Mouse (Mus musculus): ENCODE measurements around the gene Sf3a2. TPM values are rescaled to one million over a fixed set of nuclear protein-coding genes. Genes with fewer than 3 reads are reported as not detected.

The Sf3a2 gene
- polyA plus RNA-seq, 1 experiment from 2014 or later, result 39.0 TPM

- Histone ChIP-seq H3K9me3 (ENCODE audit: control insufficient read depth) (no peaks in the 10 kb centered on the region), H3K4me1 (replicated peaks; ENCODE audit: control insufficient read depth, insufficient read depth, low read length) (peaks cover 2% of the 10 kb centered on the region), H3K4me3 (ENCODE audit: low read depth, low read length) (peak overlapping the region; percentile 99), H3K9ac (ENCODE audit: low read depth, low read length) (peak overlapping the region; percentile 91), H3K4me2 (replicated peaks; ENCODE audit: low read depth) (peak overlapping the region; percentile 87), H3K27me3 (replicated peaks; ENCODE audit: control insufficient read depth, insufficient read depth, low read length) (no peaks in the 10 kb centered on the region), H3K36me3 (ENCODE audit: control insufficient read depth, insufficient read depth) (no peaks in the 10 kb centered on the region), H3K27ac (ENCODE audit: low read depth, low read length) (peak overlapping the region; percentile 82)
- 1% methylated on average over 50 of the region's 75 CpGs for WGBS
- ATAC-seq, result no peak; the same call in 1 of the 2 replicates
- no peak for TF ChIP-seq CTCF (IDR thresholded peaks at IDR 0.05; ENCODE audit: low read depth)
Measured at GRCm38 (mm10) chr10:80755291-80756015, 42.5 kb upstream of the Sf3a2 start.

GRCm38 (mm10) chr10:80756099-80756498, 41.9 kb upstream of the Sf3a2 start:
- H3K4me2 ChIP-seq (replicated peaks; ENCODE audit: low read depth), result peak overlapping the region; percentile 87
- H3K4me3 ChIP-seq (ENCODE audit: low read depth, low read length), result peak overlapping the region; percentile 99
- H3K36me3 ChIP-seq (ENCODE audit: control insufficient read depth, insufficient read depth), result no peaks in the 10 kb centered on the region
- H3K4me1 ChIP-seq (replicated peaks; ENCODE audit: control insufficient read depth, insufficient read depth, low read length), result peaks cover 6% of the 10 kb centered on the region
- no peaks in the 10 kb centered on the region for H3K27me3 ChIP-seq (replicated peaks; ENCODE audit: control insufficient read depth, insufficient read depth, low read length)
- no peak for ATAC-seq
- peak overlapping the region; percentile 91 for H3K9ac ChIP-seq (ENCODE audit: low read depth, low read length)
- WGBS, result 24% methylated on average over 3 of the region's 3 CpGs
- H3K9me3 ChIP-seq (ENCODE audit: control insufficient read depth), result no peaks in the 10 kb centered on the region
- TF ChIP-seq CTCF (IDR thresholded peaks at IDR 0.05; ENCODE audit: low read depth), result peak; percentile 50
- H3K27ac ChIP-seq (ENCODE audit: low read depth, low read length), result no peak overlapping the region; the same call in 1 of the 2 replicates

DNA sequence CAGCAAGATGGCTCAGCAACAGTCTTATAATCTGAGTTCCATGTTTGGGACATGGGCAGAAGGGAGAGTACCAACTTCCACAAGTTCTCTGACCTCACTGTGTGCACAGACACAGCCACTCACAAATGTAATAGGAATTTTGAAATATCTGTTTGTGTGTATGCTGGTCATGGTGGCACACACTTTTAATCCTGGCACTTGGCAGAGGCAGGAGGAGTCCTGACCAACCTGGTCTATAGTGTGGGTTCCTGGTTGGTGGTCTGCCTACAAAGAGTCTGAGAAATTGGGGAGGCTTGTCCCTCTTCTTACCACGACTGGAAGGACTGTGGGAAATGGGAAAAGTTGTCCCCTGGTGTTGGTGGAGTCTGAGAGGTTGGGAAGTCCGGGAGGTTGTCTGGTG, 41.5 kb upstream of the Sf3a2 start:
- no peak overlapping the region for H3K27ac ChIP-seq (ENCODE audit: low read depth, low read length)
- ATAC-seq, result no peak
- TF ChIP-seq CTCF (IDR thresholded peaks at IDR 0.05; ENCODE audit: low read depth), result no peak
- H3K36me3 ChIP-seq (ENCODE audit: control insufficient read depth, insufficient read depth), result no peaks in the 10 kb centered on the region
- H3K27me3 ChIP-seq (replicated peaks; ENCODE audit: control insufficient read depth, insufficient read depth, low read length), result no peaks in the 10 kb centered on the region
- peaks cover 7% of the 10 kb centered on the region for H3K4me1 ChIP-seq (replicated peaks; ENCODE audit: control insufficient read depth, insufficient read depth, low read length)
- H3K4me2 ChIP-seq (replicated peaks; ENCODE audit: low read depth), result peak overlapping the region; percentile 87
- H3K9me3 ChIP-seq (ENCODE audit: control insufficient read depth), result no peaks in the 10 kb centered on the region
- peak overlapping the region; percentile 99 for H3K4me3 ChIP-seq (ENCODE audit: low read depth, low read length)
- 50% methylated on average over 2 of the region's 2 CpGs for WGBS
- H3K9ac ChIP-seq (ENCODE audit: low read depth, low read length), result peak overlapping the region; percentile 91

DNA sequence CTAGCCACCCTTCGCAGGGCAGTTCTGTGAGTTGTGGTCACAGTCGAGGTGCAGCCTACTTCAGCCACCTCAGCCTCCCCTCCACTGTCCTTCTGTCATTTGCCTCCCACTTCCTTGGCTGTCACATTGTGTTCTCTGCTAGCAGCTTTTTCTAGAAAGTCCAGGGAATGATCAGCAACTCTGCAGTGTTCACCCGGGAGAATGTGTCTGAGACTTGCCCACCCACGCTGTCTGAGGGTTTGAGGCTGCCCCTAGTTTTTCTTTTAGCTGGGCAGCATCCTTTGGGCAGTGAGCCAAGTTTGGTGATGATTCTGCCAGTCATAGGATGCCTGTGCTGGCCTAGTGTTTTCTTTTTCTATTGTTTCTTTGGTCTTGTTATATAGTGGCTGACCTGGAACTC, 41.0 kb upstream of the Sf3a2 start:
- H3K4me3 ChIP-seq (ENCODE audit: low read depth, low read length), result no peak overlapping the region

GRCm38 (mm10) chr10:80757717-80758116, 40.3 kb upstream of the Sf3a2 start:
- H3K27ac ChIP-seq (ENCODE audit: low read depth, low read length), result peak overlapping the region; percentile 65; the same call in 1 of the 2 replicates
- no peaks in the 10 kb centered on the region for H3K36me3 ChIP-seq (ENCODE audit: control insufficient read depth, insufficient read depth)
- 0 out of 2 replicates have a peak overlapping the region, but pooled peaks have one; percentile 11 for H3K9ac ChIP-seq (ENCODE audit: low read depth, low read length)
- H3K27me3 ChIP-seq (replicated peaks; ENCODE audit: control insufficient read depth, insufficient read depth, low read length), result no peaks in the 10 kb centered on the region
- ATAC-seq, result peak; percentile 31
- TF ChIP-seq CTCF (IDR thresholded peaks at IDR 0.05; ENCODE audit: low read depth), result peak; percentile 85
- peaks cover 7% of the 10 kb centered on the region for H3K4me1 ChIP-seq (replicated peaks; ENCODE audit: control insufficient read depth, insufficient read depth, low read length)
- H3K4me3 ChIP-seq (ENCODE audit: low read depth, low read length), result no peak overlapping the region
- H3K4me2 ChIP-seq (replicated peaks; ENCODE audit: low read depth), result peak overlapping the region; percentile 27; the same call in 1 of the 2 replicates
- WGBS, result 33% methylated on average over 5 of the region's 5 CpGs
- no peaks in the 10 kb centered on the region for H3K9me3 ChIP-seq (ENCODE audit: control insufficient read depth)

More for the DNA sequence above, 41.0 kb upstream of the Sf3a2 start:
- Histone ChIP-seq H3K4me2 (replicated peaks; ENCODE audit: low read depth) (peak overlapping the region; percentile 87), H3K9me3 (ENCODE audit: control insufficient read depth) (no peaks in the 10 kb centered on the region), H3K4me1 (replicated peaks; ENCODE audit: control insufficient read depth, insufficient read depth, low read length) (peaks cover 7% of the 10 kb centered on the region), H3K9ac (ENCODE audit: low read depth, low read length) (0 out of 2 replicates have a peak overlapping the region, but pooled peaks have one; percentile 7), H3K27ac (ENCODE audit: low read depth, low read length) (no peak overlapping the region), H3K36me3 (ENCODE audit: control insufficient read depth, insufficient read depth) (no peaks in the 10 kb centered on the region), H3K27me3 (replicated peaks; ENCODE audit: control insufficient read depth, insufficient read depth, low read length) (no peaks in the 10 kb centered on the region)
- WGBS, result 64% methylated on average over 4 of the region's 4 CpGs
- no peak for TF ChIP-seq CTCF (IDR thresholded peaks at IDR 0.05; ENCODE audit: low read depth)
- ATAC-seq, result no peak

DNA sequence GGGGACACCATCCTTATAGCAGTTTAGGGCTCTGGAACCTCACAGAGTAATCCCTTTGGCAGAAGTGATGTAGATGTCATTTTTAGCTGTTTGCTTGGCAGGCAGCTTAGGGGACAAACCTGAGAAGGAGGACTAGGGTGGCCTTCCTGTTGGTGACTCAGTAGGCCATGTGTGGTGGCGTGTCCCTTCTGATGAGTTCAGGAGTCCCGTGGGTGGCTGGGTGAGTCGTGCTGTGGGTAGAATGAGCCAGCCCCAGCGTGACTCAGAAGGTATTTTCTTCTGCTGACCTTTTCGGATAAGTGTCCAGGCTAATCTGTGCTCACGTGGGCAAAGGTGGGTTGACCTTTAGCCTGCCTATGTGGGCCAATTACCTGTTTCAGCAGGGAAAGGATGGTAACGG, 39.3 kb upstream of the Sf3a2 start:
- H3K9ac ChIP-seq (ENCODE audit: low read depth, low read length), result no peak overlapping the region
- TF ChIP-seq CTCF (IDR thresholded peaks at IDR 0.05; ENCODE audit: low read depth), result no peak
- no peak overlapping the region for H3K4me2 ChIP-seq (replicated peaks; ENCODE audit: low read depth)
- H3K4me1 ChIP-seq (replicated peaks; ENCODE audit: control insufficient read depth, insufficient read depth, low read length), result peaks cover 7% of the 10 kb centered on the region
- peak; percentile 21; the same call in 1 of the 2 replicates for ATAC-seq
- H3K27ac ChIP-seq (ENCODE audit: low read depth, low read length), result peak overlapping the region; percentile 65; the same call in 1 of the 2 replicates
- H3K9me3 ChIP-seq (ENCODE audit: control insufficient read depth), result no peaks in the 10 kb centered on the region
- no peak overlapping the region for H3K4me3 ChIP-seq (ENCODE audit: low read depth, low read length)
- 55% methylated on average over 7 of the region's 7 CpGs for WGBS
- no peaks in the 10 kb centered on the region for H3K27me3 ChIP-seq (replicated peaks; ENCODE audit: control insufficient read depth, insufficient read depth, low read length)
- 0 out of 2 replicates have a peak, but pooled peaks cover under 1% of the 10 kb centered on the region for H3K36me3 ChIP-seq (ENCODE audit: control insufficient read depth, insufficient read depth)
